Mouse (Mus musculus) 416B (cell line): ENCODE results near the gene Prkar2b.

ENCODE experiments used
- DNase-seq: peaks from one replicate; pipeline ENCODE4 v3.0.0; 2011; ENCODE audit warnings: low read depth

The Prkar2b gene

GRCm38 (mm10) chr12:32060247-32061089 is 628 bp downstream of the Prkar2b start:
- DNase-seq, result peak; percentile 63

GRCm38 (mm10) chr12:32059707-32060106 is 1.4 kb downstream of the Prkar2b start:
- DNase-seq, result peak; percentile 53

- DNase-seq, result no peak
Measured at GRCm38 (mm10) chr12:32059135-32059534, 2.0 kb downstream of the Prkar2b start.

- peak; percentile 84 for DNase-seq
Measured at GRCm38 (mm10) chr12:32057461-32058199, 3.5 kb downstream of the Prkar2b start.

- DNase-seq, result no peak
Measured at GRCm38 (mm10) chr12:32055797-32056196, 5.3 kb downstream of the Prkar2b start.

GRCm38 (mm10) chr12:32054476-32055166 is 6.5 kb downstream of the Prkar2b start:
- DNase-seq, result peak; percentile 48

- DNase-seq, result no peak
Measured at GRCm38 (mm10) chr12:32053637-32054366, 7.3 kb downstream of the Prkar2b start.

- DNase-seq, result no peak
Measured at GRCm38 (mm10) chr12:32052882-32053281, 8.2 kb downstream of the Prkar2b start.

- DNase-seq, result peak; percentile 86
Measured at GRCm38 (mm10) chr12:32050165-32050564, 10.9 kb downstream of the Prkar2b start.

GRCm38 (mm10) chr12:32045566-32046330 is 15.3 kb downstream of the Prkar2b start:
- peak; percentile 77 for DNase-seq

GRCm38 (mm10) chr12:32044487-32045134 is 16.5 kb downstream of the Prkar2b start:
- DNase-seq, result peak; percentile 51

- DNase-seq, result no peak
Measured at GRCm38 (mm10) chr12:32033536-32033935, 27.6 kb downstream of the Prkar2b start.

- DNase-seq, result no peak
Measured at GRCm38 (mm10) chr12:32032917-32033316, 28.2 kb downstream of the Prkar2b start.

- DNase-seq, result no peak
Measured at GRCm38 (mm10) chr12:32018376-32018750, 42.7 kb downstream of the Prkar2b start.

- peak; percentile 99 for DNase-seq
Measured at GRCm38 (mm10) chr12:32017636-32018375, 43.3 kb downstream of the Prkar2b start.

GRCm38 (mm10) chr12:32016472-32016871 is 44.6 kb downstream of the Prkar2b start:
- no peak for DNase-seq

GRCm38 (mm10) chr12:32015268-32015769 is 45.8 kb downstream of the Prkar2b start:
- peak; percentile 93 for DNase-seq

GRCm38 (mm10) chr12:32014811-32015210 is 46.3 kb downstream of the Prkar2b start:
- DNase-seq, result no peak

GRCm38 (mm10) chr12:32012169-32012568 is 48.9 kb downstream of the Prkar2b start:
- DNase-seq, result peak; percentile 65

GRCm38 (mm10) chr12:32011128-32011527 is 50.0 kb downstream of the Prkar2b start:
- no peak for DNase-seq
